Mouse (Mus musculus): Measurements from ENCODE around the gene Phf1.
A peak's percentile ranks its signal among the peaks of the same experiment; 100 is the strongest.

- TF ChIP-seq POLR2A (IDR thresholded peaks at IDR 0.05; ENCODE audit: borderline replicate concordance, extremely low read depth, low read depth, low read length): peak; percentile 99
- TF ChIP-seq CTCF (IDR thresholded peaks at IDR 0.05; ENCODE audit: insufficient read depth, low read length): no peak
These were observed 6.5 kb downstream of the Phf1 start, which contains the start of gene Cuta for GRCm38 (mm10) chr17:26939178-26939972.

All from lung, adult 2 months (tissue).